Mouse (Mus musculus) heart, postnatal 14 days (tissue): ENCODE results near the gene Erich6. TPM values are rescaled to one million over a fixed set of nuclear protein-coding genes. Genes with fewer than 3 reads are reported as not detected.

Source experiments
- total RNA-seq, 2 experiments: library from RNA; stranded (reverse); gene quantifications; 2 replicates each; pipeline ENCODE4 v1.2.3; 2021

The Erich6 gene
- total RNA-seq, 2 experiments from 2014 or later = 0.10 TPM; not detected in 1

Other genes starting within 250 kb of the Erich6 start
- gene Tsc22d2, start 222.5 kb downstream of the Erich6 start, total RNA-seq = 10 to 100 TPM; 25.1 to 27.5 TPM
- 10 to 100 TPM; 36.4 to 42.7 TPM for gene Eif2a, start 111.4 kb downstream of the Erich6 start, total RNA-seq
- 10 to 100 TPM; 15.8 to 17.5 TPM for gene Serp1, start 111.3 kb downstream of the Erich6 start, total RNA-seq
- gene Selenot, start 60.6 kb downstream of the Erich6 start, total RNA-seq = 100 to 1,000 TPM; 113 to 117 TPM
- 10 to 100 TPM; 13.9 to 14.2 TPM for gene Siah2, start 55.2 kb upstream of the Erich6 start, total RNA-seq
- under 1 TPM; 0.41 to 0.65 TPM for gene Mindy4b-ps, start 185.1 kb upstream of the Erich6 start, total RNA-seq
- not detected for gene Clrn1, start 248.1 kb upstream of the Erich6 start, total RNA-seq